Mouse (Mus musculus) brain, adult 2 months (tissue): ENCODE measurements around the gene Ghr.

Source experiments
- DNase-seq: peaks from one replicate; pipeline ENCODE4 v3.0.0; 2011; ENCODE audit warnings: low read depth, low spot score

The Ghr gene

GRCm38 (mm10) chr15:3449564-3449963, 133.7 kb downstream of the Ghr start:
- DNase-seq = no peak

GRCm38 (mm10) chr15:3445285-3445909, 137.9 kb downstream of the Ghr start:
- no peak for DNase-seq

- no peak for DNase-seq
Measured at GRCm38 (mm10) chr15:3444448-3445020, 138.8 kb downstream of the Ghr start.

- peak; percentile 44 for DNase-seq
Measured at GRCm38 (mm10) chr15:3441506-3442286, 141.6 kb downstream of the Ghr start.

GRCm38 (mm10) chr15:3437381-3437780, 145.9 kb downstream of the Ghr start:
- no peak for DNase-seq

- DNase-seq = no peak
Measured at GRCm38 (mm10) chr15:3435637-3436036, 147.7 kb downstream of the Ghr start.

GRCm38 (mm10) chr15:3434461-3434860, 148.8 kb downstream of the Ghr start:
- peak; percentile 18 for DNase-seq

GRCm38 (mm10) chr15:3433281-3433680, 150.0 kb downstream of the Ghr start:
- DNase-seq = peak; percentile 13

- DNase-seq = no peak
Measured at GRCm38 (mm10) chr15:3432823-3433222, 150.5 kb downstream of the Ghr start.

- no peak for DNase-seq
Measured at GRCm38 (mm10) chr15:3429417-3429816, 153.9 kb downstream of the Ghr start.

GRCm38 (mm10) chr15:3429001-3429400, 154.3 kb downstream of the Ghr start:
- DNase-seq = no peak

GRCm38 (mm10) chr15:3426401-3426800, 156.9 kb downstream of the Ghr start:
- no peak for DNase-seq

GRCm38 (mm10) chr15:3423177-3423576, 160.1 kb downstream of the Ghr start:
- no peak for DNase-seq

GRCm38 (mm10) chr15:3417699-3418098, 165.6 kb downstream of the Ghr start:
- DNase-seq = no peak

- no peak for DNase-seq
Measured at GRCm38 (mm10) chr15:3413103-3413502, 170.2 kb downstream of the Ghr start.

- DNase-seq = no peak
Measured at GRCm38 (mm10) chr15:3408478-3408877, 174.8 kb downstream of the Ghr start.

GRCm38 (mm10) chr15:3399196-3399595, 184.1 kb downstream of the Ghr start:
- no peak for DNase-seq

- peak; percentile 7 for DNase-seq
Measured at GRCm38 (mm10) chr15:3397369-3398100, 185.8 kb downstream of the Ghr start.

- DNase-seq = no peak
Measured at GRCm38 (mm10) chr15:3396149-3396548, 187.1 kb downstream of the Ghr start.

GRCm38 (mm10) chr15:3395700-3396099, 187.6 kb downstream of the Ghr start:
- DNase-seq = no peak

GRCm38 (mm10) chr15:3390722-3391121, 192.6 kb downstream of the Ghr start:
- no peak for DNase-seq

GRCm38 (mm10) chr15:3389011-3389410, 194.3 kb downstream of the Ghr start:
- DNase-seq = no peak
